Mouse (Mus musculus): Measurements from ENCODE around the gene Micall1.

Micall1 gene

DNA sequence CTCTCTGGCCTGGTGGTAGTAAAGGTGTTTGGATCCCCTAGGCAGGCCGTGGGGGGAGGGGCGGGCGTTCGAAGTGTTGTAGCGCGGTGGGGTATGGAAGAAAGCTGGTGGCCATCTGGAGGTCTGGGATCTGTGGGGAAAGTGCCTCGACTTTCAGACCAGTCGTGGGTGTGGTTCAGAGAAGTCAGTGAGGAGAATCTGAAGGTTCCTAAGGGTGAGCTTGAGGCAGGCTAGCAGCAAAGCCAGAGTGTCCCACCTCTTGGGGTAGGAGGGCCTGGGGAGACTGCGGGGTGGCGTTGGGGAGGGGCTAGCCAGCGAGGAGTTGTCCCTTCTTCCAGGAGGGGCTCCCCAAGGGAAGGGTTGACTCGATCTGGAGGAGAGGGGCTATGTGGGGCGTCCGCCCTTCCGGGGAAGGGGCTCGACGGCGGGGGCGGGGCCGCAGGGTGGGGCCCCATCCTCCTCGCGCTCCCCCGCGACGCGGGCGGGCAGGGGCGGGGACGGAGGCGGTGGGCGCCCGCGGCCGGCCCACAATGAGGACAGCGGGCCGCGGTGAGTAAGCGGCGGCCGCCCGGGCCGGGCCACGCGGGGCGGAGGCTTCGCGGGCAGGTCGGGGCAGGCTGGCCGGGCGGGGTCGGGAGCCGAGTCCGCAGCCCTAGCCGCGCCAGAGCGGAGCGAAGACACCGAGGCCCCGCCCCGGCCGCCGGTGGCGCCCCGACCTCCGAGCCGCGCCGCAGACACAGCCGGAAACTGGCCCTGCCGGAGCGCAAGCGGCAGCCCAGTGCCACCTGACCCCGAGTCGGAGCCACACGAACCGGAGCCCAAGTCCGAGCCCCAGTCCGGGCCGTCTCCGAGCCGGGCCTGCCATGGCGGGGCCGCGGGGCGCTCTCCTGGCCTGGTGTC lies at the start of gene Micall1:
TSS of gene Micall1 (plus strand) at position 478 of the 900 bp plus-strand sequence.
- peak; percentile 78 for DNase-seq

DNA sequence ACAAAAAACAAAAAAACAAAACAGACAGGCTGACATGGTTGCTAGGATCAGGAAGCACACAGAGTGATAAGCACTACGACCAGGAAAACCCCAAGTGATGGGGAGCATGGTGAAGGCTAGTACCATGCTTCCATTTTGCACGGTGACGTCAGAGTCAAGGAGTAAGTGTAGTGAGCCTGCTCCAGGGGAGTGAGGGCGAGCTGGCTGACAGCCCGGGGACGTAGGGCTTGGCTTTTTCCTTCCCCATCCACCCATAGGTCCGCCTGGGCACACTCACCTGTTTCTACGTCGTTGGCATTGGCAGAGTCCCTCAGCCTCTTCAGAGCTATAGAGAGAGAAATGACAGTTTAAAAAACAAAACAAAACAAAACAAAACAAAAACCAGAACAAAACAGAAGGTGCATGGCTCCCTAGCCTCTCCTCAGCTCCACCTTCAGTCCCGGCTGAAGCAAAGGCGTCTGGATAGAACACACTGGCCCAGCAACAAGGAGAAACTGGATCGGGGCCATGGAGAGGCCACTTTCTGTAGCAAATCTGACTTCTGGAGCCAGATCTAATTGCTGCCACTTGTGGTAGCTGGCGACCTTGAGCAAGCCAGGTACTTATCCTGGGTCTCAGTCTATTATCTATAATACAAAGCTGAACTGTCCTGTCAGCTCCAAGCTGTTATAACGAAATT lies 47.7 kb upstream of the Micall1 start:
- no peak for DNase-seq

DNA sequence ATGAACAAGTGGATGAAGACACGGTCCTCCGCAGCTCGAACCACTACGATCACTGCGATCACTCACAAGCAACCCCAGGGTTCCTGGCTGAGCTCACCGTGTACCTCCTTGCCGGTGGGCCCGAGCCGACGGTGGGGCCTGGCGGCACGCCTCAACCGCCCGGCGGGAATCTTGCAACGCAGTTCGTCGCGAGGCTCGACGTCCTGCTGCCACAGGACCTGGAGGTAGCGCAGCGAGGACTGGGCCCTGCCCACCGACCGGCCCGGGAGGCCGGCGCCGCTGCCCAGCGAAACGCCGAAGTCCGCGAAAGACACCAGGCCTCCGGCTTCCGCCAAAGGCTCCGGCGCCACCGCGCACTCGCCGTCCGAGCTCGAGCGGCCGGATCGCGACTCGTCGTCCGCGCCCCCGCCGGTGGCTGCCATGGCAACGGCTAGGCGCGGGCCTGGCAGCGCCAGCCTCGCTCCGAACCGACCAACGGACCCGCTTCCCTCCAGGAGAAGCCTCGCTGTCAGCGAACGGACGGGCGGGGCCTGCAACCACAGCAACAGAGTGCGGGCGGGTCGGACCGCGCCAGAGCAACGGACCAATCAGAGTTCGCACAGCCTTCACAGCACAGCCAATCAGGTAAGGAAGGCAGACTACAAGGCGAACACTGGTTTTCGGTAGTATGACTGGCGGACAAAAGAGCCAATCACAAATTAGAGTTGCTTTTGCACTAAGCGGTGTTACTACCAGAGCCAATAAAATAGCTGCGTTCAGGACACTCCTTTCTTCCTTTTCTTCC lies 46.1 kb upstream of the Micall1 start, which contains the start of gene Ankrd54:
TSS of gene Ankrd54 (minus strand) at position 518 of the 784 bp plus-strand sequence.
- peak; percentile 99 for DNase-seq

DNA sequence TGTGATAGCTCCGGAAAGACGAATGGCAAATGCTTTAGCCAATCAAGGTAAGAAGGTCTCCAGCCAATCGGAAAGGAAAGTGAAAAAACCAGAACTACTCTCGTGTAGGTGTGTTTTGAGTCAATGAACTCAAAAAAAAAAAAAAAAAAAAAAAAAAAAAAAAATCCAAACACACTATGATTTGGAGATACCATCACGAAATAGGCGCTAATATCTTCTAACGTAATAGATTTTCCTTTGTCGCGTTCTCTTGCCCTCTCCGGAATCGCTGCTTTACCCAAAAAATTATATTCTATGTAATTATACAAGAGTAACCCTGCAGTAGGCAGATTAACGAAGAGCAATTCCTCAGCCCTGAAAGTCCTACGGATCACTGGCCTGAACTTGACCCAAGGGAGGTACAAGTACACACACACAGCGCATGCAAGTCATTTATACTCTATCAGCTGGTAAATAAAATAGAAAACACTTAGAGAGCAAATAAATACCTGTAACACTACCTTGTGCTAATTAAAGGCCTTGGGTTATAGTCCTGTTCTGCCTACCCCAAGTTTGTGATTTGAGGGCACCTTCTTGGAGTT lies 45.4 kb upstream of the Micall1 start:
- no peak for DNase-seq

DNA sequence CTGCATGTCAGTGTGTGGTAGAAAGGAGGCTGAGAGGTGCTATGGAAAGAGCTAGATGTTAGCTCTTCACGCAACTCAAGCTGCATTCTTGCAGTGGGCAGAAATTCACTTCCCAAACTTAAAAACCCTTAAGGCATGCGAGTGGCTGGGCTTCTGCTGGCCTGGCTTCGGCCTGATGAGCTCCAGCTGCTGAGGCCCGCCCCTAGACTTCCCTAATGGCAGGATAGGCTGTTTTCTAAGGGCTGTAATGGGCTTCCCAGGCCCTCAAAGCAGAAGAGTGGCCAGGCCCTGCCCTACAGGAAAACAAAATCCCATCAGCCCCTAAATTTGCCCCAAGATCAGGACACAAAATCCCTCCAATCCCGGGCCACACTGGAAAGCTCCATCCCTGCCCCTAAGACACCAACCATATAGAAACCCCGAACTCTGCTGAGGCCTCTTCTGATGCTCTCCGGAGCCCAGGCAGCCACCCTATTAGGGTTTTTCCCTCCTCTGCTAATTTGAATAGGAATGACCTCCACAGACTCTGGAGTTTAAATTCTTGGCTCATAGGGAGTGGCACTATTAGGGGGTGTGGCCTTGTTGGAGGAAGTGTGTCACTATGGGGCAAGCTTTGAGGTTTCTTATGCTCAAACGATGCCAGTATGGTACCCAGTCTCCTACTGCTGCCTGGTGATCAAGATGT lies 43.5 kb upstream of the Micall1 start:
- no peak for DNase-seq

DNA sequence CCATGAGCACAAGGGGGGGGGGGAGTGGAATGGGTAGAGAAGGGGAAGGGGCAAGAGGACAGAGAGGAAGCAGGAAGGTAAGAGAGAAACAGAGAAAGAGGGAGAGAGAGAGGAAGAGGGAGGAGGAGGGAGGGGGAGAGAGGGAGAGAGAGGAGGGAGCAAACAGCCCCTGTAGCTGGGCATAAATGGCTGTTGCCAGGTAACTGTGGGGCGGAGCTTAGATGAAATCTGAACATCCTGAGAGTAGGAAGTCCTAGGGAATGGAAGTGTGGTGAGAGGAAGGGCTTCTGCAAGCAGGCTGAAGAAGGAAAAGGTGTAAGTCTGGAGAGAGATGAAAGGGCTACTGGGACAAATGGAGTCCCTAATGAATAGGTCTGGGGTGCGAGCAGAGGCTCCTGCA lies 42.4 kb upstream of the Micall1 start:
- DNase-seq, result no peak

DNA sequence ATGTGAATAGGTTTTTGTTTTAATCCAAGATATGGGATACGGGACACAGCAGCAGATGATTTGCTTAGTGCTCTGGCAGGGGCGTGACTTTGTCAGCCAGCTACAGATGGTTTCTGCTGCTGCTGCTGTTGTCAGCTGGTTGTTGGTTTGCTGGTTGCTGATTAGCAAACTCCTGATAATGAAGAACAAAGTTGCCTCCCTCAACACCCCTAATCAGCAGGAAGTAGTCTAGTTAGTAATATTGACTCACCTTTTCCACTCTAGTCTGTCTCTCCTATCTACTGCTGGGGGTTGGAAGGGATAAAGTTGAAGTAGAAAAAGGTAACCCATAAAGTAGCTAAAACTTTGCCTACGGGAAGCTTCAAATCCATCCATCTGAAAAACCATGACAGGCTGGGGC lies 41.1 kb upstream of the Micall1 start:
- no peak for DNase-seq

DNA sequence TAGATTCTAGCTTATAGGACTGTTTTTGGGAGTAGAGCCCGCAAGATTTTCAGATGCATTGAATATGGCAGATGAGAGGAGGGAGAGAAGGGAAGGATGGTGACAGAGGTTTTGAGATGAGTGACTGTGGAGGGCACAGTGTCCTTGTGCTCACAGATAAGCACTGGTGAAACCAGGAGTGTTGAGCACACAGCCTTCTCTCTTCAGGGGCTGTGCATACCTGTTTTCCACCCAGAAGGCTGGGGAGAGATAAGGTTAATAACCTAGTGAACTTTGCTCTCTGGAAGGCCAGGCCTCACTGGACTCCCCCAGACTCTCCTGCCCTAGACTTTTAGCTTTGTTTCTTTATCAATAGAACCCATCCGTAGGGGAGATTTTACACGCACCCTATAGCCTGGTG lies 40.3 kb upstream of the Micall1 start:
- DNase-seq, result no peak

DNA sequence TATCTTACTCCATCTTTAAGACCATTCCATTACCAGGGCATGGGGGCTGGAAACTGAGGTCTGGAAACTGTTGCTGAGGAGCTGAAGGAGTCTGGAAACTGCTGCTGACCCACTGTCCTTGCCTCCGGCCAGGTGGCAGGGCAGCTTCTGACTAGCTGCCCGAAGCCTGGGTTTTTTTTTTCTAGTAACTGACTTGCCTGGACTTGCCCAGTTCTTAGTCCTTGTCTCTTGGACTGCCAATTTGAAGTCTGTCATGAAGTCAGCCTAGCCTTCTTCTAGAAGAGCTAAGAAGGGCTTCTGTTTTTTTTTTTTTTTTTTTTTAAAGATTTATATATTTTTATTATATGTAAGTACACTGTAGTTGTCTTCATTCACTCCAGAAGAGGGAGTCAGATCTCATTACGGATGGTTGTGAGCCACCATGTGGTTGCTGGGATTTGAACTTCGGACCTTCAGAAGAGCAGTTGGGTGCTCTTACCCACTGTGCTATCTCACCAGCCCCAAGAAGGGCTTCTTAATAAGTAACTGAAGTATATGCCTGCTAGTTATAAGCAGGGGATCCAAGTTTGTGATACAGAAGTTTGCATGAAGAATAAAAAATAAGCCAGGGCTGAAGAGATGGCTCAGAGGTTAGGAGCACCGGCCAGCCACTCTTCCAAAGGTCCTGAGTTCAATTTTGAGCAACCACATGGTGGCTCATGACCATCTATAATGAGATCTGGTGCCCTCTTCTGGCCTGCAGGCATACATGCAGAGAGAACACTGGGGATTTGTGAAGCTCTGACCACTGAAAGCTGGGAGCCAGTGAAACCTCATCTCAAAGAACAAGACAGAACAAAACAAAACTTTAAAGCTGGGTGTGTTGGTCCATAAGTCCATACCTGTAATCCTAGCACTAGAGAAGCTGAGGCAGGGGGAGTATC lies 37.3 kb upstream of the Micall1 start:
- DNase-seq, result no peak

DNA sequence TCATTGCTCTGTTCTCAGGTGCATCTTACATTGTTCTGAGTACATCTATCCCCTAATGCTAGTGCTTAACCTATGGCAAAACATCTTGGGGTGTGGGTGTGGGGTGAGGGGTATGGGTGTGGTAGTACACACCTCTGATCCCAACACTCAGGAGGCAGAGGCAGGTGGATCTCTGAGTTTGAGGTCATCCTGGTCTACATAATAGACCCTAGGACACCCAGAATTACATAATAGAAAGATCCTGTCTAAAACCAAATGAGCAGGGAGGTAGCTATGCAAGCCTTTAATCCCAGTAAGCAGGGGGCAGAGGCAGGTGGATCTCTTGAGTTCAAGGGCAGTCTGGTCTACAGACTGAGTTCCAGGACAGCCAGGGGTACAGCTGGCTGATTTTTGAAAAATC lies 34.9 kb upstream of the Micall1 start:
- DNase-seq, result no peak

DNA sequence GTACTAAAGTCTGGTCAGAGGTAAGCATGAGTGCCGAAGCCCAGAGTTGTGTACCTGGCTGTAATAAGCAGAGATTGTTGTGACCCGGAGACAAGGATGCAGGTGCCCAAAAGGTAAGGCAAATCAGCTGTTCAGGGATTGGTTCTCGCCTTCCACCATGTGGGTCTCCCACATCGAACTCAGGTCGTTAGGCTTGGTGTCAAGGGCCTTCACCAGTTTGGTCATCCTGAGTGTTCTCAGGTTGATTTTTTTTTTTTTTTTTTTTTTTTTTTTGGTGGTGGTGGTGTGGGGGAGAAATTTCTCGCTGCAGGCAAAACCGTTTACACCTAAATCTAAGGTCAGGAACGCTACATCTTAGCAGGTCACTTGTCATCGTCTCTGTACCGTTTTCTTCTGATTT lies 34.3 kb upstream of the Micall1 start:
- DNase-seq, result no peak

DNA sequence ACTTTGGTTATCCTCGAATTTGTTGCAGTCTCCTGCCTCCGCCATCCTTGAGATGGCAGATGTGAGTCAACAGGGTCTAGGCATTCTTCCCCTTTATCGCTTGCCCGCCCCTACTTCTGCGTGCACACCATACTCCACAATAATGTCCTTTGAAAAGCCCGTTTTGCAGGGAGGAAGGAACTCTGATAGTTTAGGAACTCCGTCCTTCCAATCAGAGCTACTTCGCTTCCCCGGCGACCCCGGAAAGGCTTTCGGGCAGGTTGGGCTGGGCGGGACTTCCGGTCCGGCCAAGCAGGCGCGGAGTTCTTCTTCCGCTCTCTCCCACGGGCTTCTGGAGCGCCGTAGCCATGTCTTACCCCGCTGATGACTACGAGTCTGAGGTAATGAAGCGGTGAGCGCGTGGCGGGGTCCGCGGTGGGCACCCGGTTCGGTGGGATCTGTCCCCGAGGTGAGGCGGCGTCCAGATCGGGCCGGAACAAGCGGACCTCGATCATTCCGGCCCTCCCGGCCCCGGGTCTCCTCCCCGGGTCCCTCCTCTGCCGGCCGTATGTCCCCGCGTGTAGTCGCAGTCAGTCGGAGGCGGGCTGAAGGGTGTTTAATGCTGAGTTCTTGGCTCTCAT lies 33.7 kb upstream of the Micall1 start, which contains the start of gene Eif3l:
TSS of gene Eif3l (plus strand) at position 267 of the 620 bp plus-strand sequence.
- DNase-seq, result peak; percentile 81

DNA sequence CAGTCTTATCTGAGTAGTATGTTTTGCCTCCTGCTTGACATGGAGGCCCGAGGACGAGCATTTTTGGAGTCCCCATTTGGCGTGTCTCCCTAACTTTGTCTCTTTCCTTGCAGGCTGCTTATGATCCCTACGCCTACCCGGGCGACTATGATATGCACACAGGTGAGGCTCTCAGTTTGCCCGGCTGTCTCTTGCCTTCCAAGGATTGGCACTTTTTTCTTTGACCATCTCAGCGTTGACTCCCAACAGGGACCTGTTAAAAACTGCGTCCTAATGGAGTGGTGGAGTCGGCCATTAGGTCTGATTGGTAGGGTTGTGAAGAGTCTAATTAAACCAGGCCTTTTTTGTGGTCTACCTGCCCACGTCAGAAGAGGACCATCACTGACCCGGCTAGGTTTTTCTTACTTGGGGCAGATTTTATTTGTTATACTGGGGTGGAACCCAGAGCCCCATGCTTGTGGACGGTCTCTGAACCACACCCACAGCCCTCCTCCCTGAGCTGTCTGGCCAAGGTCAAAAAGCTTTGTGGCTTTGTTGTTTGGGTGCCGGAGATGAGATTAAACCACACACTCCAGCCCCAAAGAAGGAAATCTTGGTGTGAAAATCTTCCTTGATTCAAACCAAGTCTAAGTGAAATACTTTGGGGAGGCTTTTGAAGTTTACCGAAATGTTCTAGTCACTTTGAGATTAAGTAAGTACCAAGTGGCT lies 32.9 kb upstream of the Micall1 start:
- DNase-seq, result no peak

DNA sequence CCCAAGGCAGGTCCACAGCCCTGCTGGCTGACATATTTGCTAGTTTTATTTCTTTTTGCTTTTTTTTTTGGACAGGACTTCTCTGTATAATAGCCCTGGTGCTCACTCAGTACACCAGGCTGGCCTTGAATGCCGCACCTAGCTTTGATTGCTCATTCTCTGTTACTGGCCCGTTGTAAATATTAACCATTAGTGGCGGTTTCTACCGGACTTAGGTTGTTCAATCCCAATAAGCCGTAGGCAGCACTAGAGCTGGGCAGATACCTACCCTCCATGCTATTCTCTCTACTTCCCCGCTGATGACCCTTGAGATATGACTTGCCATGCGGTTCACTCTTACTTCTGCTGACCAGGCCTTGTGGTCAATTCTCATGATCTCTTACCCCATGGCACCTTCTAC lies 29.1 kb upstream of the Micall1 start:
- no peak for DNase-seq

DNA sequence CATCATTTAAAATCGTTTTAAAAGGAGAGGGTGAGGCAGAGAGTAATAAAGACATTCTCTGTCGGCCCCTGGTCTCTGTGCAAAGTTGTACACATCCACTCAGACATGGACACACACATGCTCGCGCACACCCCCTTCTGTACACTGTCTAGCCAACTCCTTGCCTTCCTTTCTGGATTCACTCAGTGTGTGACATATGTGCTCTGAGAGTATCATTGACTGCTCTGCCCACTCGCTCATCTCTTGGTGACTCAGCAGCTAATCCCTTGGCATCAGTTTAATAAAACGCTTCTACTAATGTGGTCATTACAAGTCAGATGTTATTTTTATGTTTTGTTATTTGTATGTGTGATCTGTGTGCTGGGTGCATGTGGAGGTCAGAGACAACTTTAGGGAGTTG lies 16.4 kb upstream of the Micall1 start:
- DNase-seq, result no peak

DNA sequence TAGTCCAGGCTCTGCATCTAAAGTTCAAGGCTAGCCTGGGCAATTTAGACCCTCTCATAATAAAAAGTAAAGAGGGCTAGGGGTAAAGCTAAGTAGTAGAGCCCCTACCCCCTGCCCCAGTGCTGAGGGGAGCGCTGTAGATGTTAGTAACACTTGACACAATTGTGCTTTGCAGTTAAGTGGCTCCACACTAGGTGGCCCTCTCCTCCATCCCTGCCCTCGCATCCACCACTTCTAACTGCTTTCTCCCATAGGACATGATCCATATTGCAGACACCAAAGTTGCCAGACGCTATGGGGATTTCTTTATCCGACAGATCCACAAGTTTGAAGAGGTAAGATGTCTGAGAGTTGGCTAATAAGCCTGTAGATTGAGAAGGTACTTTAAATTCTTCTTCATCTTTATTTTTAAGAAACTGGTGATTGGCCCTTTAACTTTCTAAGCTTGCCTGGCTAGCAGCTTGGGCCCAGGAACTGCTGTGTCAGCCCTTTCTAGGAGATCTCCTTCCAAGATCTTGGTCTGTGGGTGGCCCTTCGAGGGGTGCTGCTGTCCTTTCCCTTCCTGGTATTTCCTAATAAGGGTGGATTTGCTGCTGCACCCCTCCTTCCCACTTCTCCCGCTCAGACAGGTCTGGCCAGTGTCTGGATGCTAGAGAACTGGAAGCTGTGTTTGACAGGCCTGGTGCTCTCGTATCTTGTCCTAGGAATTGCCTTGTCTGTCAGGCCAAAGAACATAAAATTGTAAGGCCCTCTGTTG lies 15.4 kb upstream of the Micall1 start:
- DNase-seq, result no peak

DNA sequence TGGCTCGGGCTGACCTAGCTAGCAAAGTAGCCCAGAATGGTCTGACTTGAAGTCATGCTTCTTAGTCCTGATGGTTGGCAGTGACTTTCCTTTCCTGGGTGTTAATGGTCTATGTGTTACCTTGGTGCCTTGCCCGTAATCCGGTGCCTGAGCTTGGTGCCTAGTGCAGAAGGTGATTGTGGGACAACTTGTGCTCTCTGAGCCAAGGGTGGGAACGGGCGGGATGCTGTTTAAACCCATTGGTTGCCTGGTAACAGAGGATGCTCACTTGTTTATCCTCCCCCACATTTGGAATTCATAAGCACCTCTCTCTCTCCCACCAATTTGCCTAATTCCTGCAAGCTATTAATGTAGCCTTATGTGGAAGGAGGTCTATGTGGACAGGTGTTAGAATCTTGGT lies 13.2 kb upstream of the Micall1 start:
- no peak for DNase-seq

DNA sequence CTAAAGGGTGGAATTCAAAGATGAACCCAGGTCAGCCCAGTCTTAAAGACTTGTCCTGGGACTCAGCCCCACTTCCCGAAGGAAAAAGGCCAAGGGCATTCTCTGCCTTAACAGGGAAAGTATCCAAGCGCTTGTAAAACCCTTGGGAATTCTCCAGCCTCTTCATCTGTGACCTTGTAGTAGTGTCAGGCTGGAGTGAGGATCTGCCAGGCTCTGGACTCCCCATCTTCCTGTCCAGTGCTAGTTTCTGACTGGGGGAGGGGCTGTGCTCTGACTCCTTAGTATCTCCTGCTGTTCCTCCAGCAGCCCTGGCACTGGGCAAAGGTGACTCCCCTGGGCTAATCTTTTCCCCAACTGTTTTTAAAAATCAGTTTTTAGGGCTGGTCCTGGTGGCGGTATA lies 12.1 kb upstream of the Micall1 start:
- DNase-seq, result no peak

DNA sequence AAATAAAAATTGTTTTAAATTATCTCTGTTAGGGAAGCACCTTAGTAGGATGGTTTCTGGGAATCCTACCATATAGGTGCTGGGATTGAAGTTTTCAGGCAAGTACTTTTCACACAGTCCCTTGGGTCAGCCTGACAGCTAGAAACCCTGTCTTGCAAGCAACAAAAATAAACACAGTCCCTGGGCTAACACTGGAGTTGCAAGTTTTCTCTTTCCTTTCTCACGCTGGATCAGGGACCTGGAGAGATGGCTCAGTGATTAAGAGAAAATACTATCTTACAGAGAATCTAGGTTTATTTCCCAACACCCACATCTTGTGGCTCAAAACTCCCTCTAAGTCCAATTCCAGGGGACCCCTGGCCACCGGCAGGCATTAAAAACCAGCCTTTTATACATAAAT lies 11.6 kb upstream of the Micall1 start:
- no peak for DNase-seq
